Mouse (Mus musculus) R1 (cell line): ENCODE results near the gene Bcor.

Source experiments
- DNase-seq: peaks from one replicate; pipeline ENCODE4 v3.0.0-alpha.2; 2018; ENCODE audit warnings: low read depth, low spot score

Bcor gene

DNA sequence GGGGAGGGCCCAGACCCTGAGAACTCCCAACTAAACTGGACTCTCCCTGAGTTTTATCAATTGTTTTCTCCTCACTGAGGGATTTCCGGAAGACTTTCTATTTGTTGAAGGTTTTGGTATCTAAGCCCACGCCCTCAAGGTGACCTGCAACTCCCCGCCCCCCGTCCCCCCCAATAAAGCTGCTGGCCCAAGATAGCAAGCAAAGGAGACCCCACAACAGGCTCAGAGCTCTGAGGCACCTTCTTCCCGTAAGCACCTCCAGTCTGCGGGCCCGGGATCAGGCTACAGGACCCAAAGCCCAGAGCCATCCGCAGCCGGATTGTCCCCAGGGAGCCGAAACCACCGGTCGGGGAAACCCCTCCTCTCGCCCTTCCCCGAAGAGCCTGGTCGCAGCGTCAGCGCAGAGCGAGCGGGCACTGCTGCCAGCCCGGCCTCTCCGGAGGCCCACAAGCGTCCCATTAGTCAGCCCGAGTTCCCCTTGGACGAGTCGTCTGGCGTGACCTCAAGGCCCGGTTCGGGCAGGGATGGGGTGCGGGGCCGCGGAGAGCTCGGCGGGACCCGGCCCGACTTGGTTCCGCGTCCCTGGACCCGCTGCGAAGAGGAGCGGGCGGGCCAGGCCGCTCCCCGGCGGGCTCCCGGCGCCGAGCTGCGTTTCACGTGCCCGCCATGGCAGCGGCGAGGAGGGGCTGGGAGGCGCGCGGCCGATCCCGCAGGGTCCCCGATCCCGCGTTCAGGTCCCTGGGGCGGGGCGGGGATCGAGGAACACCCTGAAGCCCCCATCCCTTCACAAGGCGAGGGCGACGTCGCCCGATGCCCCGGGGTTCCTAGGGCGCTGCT, 73.3 kb downstream of the Bcor start:
- no peak for DNase-seq

DNA sequence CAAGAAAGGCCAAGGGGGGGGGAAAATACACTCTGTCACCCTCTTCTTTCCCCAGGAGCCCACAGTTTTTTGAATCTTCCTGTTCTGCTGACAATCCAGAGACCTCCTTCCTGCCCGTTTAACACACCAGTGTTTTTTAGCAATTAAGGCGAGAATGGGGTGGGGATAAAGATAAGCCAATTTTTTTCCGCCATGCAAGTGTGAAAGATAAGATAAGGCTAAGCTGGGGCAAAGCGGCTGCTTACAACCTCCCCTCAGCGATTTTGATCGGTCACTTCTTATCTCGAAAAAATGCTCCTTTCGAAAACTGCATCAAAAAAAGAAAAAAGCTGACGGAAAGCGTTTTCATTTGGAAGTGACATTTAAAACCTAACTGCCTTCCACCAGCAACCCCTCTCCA, 74.2 kb downstream of the Bcor start:
- DNase-seq = no peak

DNA sequence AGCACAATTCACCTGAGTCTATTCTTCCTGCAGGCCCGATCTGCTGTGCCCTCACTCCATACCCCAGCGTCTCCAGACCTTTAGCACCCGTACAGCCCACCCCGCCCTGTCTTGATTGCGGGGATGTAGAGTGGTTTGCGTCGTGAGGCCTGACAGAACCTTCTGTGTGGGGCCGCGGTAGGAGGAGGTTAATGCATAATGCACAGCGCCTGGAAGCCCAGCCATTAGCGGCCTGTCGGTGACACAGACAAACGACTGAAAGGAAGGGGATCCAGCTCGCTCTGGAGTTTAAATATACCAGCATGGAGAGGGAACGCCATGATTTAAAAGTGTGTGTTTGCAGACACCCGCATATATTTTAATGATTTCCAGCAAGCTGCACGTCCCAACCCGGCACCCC, 74.9 kb downstream of the Bcor start:
- no peak for DNase-seq

DNA sequence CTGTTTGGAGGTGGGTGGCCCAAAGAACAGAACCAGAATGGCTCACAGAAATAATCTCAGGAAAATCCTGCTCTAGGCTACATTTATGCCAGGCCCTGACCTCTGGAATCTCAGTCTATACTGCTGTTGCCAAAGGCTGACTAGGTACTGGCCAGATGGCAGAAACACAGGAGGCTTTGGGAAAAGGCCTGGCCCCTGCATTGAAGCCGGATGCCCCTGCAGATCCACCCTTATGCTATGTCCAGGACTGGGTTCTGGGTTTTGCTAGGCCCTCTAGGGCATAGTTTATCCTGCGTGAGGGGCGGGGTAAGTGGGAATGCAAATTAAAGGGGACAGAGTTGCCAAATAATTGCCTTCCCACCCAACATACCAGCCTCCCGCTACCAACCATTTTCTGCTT, 75.5 kb downstream of the Bcor start:
- no peak for DNase-seq

DNA sequence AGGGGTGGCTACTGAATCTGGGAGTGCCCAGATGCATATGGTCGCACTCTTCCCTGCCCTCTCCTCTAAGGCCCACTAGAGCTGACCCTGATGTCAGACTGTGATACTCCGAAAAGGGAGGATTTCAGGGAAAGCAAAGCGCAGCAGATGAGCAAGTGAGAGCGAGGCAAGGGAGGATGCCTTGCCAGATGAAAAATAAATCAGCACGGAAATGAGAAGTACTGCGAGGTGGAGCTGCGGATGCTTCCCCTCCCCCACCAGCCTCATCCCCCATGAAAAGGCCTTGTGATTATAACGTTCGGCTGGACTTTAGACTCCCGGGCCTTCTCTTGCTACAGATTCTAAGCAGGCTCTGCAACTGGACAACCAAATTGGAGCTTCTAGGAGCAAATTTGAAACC, 76.5 kb downstream of the Bcor start:
- DNase-seq = no peak

DNA sequence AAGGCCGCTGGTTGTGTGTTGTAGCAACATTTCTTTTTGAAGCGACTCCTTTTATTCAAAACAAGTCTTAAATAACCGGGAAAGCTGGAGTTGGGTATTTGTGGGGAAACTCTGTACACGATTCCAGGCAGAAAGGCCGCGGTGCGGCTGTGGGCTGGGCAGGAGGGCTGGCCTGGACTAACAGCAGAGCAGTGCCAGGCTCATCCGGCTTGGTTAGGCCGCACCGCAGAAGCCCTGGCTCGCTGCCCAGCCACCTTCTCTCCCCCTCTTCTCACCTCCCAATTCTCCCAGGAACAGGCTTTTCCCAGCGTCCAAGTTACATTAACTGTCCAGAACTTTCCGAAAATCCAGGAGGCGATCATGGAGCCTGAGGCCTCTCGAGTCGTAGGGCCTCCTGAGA, 77.4 kb downstream of the Bcor start:
- DNase-seq = no peak

DNA sequence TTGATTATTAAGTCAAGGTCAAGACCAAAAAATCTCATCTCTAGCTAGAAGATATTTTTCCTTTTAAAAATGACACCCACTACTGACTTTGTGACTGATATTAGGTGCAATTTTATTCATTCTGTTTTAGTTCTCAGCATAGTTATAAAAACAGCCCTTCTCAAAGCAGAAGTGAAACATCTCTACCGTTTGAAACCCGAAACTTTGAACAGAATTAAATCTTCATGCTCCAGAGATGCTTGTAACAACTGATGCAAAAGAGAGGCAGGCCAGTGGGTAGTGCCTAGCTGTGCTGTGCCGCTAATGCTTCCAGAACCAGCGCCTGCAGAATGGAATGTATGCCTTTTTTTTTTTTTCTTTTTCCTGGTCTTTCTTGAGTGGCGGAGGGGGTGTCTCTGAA, 78.0 kb downstream of the Bcor start:
- DNase-seq = no peak

DNA sequence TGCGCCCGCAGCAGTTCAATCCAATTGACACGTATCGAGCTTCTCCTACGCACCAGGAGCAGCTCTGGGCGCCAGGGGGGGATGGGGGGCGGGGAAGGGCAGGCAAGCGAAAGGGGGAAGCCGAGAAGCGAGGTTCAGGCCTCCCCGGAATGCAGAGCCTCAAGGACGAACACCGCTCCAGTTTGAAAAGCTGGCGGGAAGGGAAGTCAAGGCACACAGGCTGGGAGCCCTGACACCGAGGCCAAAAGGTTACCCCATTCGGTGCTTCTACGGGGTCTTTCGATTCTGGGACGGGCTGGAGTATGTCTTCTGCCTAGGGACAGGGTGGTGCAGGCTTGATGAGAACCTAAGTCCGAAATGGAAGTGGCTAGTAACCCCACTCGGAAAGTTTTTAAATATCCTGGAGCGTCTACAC, 78.4 kb downstream of the Bcor start:
- DNase-seq = no peak

DNA sequence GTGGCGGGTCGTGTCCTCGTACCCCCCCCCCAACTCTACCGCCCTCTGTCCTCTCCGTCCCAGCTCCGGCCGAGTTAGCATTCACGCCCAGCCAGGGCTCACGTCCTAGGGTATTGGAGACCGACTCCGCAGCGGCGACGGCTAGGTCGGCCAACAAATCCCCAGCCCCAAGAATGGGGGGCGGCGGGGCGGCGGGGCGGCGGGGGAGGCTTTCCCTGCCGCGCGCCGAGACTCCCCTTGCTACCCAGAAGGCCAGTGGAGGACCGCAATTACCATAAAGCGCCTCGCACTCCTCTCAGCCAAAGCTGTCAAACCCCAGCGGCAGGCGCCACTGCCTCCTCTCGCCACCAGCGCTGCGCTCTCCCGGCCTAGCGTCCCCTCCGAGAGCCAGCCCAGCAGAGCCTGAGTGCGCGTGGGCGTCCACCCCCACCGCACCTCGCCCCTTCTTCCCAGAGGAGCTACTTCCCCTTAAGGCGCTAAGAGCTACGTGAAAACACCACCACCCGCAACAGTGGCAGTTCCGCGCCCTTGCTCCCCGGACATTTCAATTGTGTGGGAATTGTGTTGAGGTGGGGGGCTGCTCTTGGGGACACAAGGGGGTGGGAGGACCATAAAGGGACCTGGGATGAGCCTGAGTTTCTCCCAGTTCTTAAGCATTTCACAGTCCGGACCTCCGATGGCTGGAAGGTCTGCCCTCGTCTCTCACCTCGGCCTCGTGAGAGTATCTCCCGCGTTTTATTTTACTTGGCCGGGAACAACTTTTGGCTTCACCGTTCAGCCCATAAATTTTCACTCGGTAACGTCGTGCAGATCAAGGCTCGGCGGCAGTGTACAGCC, 79.0 kb downstream of the Bcor start:
- DNase-seq = peak; percentile 39

DNA sequence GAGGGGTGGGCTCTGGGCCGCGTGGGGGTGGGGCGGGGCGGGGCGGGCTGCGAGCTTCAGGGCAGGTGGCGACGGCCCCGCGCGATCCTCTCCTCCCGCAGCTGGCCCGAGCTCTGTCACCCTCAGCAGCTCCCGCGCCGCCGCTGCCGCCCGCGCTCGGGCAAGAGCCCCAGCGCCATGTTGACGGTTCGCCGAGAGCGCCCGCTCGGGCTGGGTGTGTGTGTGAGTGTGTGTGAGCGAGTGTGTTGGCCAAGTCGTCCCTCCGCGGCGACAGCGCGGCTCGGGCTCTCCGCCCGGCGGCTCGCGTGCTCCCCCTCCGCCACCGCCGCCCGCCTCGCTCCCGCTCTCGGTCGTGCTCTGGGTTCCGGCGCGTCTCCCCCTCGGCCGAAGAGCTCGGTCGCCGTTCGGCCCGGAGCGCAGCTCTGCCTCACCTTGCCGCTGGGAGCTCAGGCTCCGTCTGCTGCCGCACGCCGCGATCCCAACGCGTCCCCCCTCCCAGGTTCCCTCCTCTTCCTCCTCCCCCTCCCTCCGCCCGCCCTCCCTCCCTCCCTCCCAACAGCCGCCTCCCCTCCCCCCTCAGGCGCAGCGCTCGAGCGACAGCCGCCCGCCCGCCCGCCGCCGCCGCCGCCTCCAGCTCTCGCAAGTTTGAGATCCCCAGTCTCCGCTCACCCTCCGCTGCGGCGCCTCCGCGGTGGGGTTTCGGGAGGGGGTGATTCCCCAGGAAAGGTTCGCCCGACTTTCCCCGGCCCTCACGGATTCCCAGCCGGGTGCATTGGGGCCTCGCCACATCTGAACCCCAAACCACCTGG, 79.9 kb downstream of the Bcor start:
- peak; percentile 55 for DNase-seq

DNA sequence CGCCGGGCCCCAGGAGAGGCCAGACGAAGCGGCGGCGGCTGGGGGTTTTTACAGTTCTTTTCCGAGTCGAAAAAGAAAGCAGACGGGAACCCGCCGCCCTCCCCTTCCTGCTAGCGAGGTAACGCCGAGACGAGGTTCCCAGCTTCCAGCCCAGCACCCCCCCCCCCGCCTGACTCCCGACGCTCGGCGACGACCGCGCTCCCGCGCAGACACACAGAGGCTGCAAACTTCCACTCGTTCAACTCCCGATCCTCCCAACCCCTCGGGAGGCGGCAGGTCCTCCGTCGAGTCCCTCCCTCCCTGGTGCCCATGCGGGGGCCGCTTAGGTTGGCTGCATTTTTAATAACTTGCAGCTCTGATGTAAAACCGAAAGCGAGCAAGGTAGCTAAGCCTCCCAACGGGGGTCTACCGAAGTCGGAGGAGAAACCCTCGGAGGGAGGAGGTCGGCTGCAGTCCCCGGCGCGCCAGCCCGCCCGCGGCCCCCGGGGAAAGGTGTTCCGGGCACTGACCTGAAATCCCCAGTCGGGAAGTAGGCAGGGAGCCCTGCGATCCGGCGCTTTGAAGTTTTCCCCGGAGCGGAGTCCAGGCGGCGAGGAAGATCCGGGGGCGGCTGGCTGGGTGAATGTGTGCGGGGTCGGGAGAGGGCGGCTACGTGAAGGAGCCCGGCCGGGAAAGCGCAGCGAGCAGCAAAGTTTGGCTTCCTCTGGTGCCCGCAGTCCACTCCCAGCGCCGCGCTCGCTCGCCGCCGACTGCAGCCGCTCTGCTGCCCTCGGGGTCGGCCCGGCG, 80.7 kb downstream of the Bcor start:
- no peak for DNase-seq

DNA sequence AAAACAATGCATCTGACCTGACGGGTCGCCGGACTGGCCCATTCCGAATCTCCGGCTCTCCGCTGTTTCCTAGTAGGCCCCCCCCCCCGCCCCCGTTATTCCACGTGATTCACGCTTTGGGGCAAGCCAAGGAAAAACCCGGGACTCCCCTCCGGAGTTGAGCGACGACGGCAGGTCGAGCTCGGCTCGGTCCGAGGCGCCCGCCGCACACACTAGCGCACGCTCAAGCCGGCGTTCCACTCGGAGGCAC, 81.2 kb downstream of the Bcor start:
- DNase-seq = no peak

DNA sequence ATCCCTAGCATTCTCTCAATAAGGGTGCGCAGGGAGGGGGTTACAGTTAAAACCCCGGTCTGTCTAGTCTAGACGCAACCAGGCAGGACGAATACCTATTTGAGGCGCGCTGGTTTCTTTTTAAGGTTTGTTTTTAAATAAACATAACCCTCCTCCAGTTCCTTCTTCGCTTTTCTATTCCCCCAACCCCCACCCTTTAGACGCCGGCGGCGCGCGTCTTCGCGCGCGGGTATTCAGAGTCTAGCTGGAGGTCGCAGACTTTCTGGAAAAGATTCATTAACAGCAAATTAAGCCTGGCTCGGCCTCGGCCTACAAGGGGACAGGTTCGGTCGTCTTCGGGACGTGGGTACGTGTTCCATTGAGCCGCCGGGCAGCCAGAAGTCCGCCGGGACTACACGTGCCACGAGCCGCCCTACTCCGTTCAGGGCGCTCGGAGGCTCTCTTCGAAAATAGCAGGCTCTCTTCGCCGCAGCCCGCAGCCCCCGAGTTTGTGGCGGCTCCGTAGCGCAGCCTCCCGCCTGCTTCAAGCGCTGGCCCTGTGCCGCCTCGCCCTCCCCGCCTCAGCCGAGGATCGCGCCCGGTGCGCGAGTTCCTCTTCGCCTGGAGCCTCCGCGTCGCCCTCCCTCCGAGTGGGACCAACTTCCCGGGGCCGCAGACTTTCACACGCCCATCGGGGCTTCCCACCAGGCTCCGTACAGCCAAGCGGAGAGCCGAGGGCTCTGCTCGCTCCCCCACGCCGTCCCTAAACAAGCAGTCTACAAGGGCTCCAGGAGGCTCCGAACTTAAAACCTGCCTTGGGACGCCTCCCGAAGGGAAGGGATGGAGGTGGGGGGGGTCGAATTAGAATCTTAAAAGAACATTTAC, 81.7 kb downstream of the Bcor start:
- DNase-seq = peak; percentile 85

DNA sequence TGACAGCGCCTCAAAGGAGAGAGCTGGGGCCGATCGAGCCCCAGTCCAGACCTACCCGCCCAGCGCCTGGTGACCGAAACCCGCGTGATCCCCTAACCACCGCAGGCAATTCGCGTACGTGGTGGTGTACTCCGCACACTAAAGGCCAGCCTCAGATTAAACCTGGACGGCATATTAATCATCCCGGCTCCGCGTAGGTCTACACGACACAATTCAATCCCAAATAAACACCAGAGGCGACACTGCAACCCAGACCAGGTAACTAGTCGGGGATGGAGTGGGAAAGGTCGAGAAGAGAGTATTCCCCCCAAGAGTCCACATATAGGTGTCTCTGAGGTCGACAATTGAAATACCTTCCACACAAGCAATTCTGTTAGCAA, 82.6 kb downstream of the Bcor start:
- DNase-seq = no peak

DNA sequence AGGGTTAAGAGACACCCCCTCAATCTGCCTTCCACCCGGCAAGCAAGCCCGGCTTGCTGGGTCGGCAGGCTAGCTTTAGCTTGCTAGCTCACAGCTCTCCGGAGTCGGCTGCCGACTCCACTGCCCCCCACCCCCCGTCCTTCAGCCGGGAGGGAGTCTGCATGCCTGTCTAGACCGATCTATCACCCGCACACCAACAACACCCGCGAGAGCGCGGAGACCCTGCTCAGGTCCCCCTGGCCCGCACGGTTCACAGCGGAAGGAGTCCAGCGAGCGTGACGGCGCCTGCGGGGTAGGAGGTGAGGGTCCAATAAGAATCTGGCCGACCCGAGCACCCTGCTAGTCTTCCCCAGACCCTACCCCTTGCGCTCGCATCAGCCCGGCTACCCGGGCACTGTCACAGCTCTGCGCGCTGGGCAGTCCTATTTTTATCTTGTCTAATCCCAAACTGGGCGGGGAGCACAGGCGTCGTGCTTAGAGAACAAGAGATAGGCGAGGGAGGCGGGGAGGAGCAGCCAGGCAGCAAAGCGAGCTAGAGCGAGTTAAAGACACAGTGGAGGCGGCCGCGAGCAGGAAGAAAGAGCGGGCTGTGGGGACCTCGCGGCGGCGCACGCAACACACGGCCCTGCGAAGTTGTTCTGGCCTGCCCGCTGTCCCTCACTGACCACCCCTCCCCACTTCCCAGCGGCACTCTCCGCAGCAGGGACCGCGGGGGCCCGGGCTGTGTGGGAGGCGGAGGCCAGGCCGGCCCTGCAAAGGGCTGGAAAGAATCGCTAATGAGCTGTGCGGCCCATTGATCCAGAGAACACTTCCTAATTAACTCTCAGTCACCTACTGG, 83.2 kb downstream of the Bcor start:
- DNase-seq = peak; percentile 57

DNA sequence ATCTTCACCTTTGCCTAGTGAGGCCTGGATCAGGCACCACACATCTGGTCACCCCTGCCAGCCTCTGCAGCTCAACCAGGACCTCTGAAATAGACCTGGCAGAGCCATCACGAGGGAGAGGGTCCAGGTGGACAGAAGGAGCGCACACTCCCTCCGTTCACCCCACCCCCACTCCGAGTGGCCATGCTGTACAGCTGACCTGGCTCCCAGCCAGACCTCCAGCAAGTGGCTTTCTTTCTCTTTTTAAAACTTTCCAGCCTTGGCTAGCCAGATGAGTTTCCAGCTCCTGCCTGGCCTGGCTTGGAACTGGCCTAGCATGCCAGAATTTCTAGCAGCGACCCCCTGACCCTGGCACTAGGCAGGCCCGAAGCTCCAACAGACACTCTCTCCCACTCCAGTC, 87.4 kb downstream of the Bcor start:
- no peak for DNase-seq

DNA sequence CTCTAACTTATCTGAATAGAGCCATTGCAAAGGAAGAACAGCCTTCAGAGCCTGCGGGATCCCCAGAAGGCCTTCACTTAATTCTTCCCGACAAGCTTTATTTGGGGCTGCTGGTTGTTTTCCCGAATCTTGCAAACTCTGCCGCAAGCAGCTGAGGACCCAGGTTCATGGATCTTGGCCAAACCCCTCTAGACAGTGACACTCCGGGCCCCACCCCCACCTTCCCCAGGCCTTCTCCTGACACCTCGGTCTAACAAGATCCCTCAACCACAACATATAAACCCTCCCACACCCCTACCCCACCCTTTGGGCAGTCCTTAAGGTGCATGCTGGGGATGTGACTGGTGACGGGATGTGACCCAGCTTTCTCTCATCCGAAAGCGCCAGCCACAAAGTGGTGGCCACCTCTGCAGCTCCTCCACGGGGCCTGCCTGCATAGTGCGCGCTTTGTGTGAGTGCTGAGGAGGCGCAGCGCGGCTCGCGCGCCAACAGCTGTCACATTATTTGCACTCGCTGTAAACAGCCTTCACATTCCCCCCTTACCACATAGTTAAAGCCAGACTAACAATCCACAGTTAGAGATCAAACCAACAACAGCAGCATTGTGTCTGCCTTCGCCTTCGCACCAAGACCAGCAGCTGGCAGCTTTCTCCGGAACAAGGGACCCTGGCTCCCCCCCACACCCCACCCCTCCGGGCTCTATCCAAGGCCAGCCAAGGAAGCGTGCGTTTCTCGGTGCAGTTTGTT, 91.0 kb downstream of the Bcor start:
- no peak for DNase-seq

DNA sequence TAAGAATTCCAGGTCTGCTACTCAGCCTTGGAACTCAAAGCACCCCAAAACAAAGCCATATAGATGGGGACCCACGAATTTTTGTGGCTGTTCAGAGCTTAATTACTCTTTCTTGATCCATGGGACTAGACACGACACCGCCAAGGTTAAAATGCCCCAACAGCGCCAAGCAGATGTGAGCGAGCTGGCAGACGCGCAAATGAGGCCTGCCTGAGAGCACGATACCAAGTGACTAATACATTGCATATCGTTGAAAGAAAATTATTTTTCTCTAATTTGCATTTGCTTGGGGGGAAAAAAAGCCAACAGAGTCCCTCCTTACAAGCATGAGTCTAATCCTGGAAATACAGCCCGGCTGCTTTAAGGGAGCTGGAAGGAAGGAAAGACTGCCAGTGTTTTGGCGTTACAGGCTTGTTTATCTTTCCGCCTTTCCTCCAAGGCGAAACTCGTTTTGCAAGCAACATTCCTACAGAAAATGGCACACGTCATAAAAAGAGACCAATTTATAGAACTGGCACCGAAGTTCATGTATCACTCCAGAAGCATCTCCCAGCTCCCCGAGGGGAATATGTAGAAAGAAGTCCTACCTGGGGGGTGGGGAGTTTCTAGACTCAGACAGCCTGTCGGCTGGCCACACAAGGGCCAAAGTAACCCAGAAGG, 92.2 kb downstream of the Bcor start:
- DNase-seq = no peak

DNA sequence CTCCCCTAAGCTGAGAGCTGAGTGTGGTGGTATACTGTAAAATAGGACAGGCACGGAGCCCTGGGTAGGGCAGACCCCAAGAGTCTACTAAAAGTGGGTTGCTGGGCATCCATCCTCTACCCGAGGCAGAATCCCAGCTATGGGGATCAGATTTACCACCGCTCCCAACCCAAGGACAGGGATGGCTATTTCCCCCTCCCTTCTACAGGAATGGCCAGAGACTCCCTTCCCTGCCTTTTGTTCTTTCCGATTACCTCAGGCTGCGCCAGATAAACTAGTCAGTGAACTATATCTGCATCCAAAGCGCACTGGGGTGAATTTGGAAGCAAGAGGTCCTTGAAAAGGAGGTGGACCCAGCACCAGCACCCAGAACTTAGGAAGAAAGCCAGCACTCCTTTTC, 93.1 kb downstream of the Bcor start:
- peak; percentile 38 for DNase-seq
